Mouse (Mus musculus) Muller cell, postnatal 12 days (primary cell): ENCODE data around the gene Zfp408.

ENCODE experiments used
- DNase-seq: peaks from one replicate; pipeline ENCODE4 v3.0.0-alpha.2; 2015; ENCODE audit errors: inconsistent ontology term

Zfp408 gene

DNA sequence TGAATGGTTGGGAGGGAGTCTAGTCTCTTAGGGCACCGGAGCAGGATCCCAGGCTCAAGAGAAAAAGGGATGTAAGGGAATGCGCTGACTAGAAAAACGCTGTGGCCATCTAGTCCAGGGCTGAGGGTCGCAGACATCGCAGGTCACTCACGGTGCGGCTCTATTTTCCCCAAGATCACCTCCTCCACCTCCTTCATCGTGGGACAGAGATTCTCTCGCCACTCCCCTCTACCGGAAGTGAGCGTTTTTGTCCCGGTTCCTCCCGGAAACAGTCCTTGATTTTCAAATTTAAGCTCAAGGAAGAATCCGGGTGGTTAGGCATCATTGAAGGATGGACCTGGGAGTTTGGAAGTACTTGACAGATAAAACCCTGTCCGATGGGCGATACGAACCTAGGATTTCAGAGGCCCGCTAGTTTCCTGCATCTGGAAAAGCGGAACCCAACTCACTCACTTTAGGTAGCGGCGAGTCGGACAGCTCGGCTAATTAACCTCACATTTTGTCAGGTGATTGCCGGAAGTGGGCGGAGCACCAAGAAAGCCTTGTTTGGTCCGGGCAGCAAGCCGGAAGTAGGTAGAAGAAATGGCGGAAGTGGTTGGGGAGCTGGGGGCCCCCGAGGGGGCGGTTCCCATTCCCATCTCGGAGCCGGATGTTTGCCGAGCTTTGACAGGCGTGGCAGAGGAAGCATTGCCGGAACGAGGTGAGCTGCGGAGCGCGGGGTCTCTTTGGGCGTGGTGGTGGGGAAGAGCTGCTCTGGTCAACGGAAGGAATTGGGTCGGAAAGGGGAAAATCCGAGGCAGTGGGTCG, at the start of gene Zfp408, which contains the start of gene Arhgap1:
Gene Zfp408 (minus strand): TSS at position 239 of the 807 bp plus-strand sequence.
Gene Arhgap1 (plus strand): TSS at position 308 of the 807 bp plus-strand sequence.
- peak; percentile 98 for DNase-seq

DNA sequence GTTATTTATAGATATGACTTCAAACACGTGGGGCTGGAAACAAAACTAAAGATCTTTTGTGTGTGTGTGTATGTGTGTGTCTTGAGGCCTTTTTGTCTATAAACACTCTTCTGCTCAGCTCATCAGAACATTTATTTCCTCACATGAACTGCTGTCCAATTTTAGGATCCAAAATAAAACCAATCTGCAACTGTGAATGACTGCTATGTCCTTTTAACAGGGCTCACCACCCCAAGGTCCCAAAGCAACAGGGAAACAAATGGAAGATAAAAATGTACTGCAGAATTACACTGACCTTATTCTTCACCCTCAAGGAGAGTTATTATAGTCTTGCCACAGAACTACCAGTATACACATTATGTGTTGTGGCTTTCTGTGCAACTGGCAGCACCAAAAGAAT, 49.6 kb upstream of the Zfp408 start:
- no peak for DNase-seq

DNA sequence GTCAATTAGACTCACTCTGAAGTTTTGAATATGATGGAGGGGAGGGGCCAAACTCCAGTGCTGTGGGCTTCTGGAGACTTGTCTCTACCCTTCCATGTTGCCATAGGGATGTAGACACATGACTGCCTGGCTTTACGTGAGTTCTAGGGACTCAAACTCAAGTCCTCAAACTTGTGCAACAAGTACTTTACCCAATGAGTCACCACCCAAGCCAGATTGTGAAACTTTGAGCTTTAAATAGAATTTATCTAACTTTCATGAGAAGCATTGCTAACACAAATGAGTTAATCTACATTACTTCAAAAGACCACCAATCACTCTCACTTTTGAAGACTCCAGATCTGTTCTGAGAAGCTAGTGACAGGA, 46.6 kb upstream of the Zfp408 start:
- no peak for DNase-seq

DNA sequence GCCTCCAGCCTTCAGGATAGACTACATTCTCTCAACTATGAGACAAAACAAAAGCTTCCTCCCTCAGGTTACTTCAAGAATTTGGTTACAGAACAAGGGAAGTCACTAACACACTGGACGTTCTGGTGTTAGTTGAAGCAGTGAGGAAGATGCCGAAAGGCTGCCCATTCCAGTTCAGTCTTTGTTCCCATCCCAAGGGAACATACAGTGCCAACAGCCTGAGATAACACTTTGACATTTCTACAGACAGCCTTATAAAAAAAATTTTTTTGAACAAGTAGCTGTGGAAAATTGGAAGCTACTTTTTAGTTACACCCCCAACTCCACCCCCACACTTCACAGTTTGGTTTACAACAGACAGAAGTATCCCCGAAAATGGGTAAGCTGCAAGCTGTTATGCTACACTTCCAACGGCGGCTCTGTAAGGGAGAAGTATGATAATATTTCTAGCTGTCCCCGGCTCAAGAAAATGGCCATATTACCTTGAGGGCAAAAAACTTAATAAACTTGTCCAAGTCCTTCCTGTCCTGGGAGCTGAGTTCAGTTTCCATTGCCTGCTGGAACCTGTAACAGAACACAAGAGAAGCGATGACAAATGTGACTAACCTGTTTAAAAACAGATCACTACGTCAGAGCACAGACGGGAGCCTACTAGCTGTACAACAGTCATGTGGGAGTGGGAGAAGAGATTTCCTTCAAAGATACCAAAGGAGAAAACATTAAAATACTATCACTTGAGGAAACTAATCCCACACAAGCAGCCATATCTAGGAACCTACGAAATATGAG, 46.0 kb upstream of the Zfp408 start:
- DNase-seq: no peak

DNA sequence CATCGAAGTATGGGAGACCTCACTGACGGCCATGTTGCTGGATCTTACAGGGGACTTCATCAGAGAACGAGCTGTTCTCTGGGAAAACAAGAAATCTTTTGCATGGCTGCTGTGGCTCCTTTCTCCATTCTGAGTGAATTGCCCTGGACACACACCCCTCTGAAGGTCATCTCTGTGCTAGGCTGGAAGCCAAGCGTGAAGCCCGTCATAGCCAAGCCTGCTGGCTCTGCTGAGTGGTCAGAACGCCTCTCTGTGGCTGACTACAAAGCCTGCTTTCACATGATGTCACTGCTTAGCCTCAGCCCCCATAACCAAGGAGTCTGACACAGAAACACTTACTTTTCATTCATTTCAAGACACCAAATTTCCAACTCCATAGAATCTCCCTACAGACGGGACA, 39.9 kb upstream of the Zfp408 start:
- no peak for DNase-seq

DNA sequence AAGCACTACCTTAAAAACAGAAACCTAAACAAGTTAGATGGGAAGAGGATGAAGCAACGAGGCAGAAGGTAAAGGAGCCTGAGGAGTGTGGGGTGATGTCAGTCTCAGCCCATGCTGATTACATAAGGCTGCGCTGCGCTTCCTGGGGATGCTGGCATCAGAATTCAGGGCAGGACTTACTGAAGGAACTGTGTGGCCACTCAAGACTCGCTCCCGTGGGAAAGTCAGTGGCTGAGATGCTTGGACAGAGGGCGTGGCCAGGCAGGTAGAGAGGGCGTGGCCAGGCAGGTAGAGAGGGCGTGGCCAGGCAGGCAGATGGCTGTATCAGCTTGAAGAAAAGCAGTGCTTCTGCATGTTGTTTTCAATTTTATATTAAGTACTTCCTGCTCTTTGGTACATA, 34.3 kb upstream of the Zfp408 start:
- no peak for DNase-seq

DNA sequence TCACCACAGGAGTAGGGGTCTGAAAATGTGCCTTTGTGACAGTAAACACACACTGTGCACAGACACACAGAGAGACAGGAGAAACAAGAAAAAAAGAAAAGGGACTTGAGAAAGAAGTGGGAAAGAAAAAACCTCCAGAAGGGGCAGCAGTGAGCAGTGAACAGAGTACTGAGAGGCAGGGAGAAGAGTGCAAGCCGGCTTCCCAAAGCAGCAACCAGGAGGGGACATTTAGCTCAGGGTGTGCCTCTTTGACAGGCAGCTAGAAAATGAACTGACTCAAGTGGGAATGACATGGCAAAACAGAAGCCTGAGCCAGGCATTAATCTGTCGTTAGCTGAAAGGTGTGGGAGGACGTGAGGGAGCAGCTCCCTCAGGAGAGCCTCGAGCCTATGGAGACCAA, 33.3 kb upstream of the Zfp408 start:
- DNase-seq: peak; percentile 10

DNA sequence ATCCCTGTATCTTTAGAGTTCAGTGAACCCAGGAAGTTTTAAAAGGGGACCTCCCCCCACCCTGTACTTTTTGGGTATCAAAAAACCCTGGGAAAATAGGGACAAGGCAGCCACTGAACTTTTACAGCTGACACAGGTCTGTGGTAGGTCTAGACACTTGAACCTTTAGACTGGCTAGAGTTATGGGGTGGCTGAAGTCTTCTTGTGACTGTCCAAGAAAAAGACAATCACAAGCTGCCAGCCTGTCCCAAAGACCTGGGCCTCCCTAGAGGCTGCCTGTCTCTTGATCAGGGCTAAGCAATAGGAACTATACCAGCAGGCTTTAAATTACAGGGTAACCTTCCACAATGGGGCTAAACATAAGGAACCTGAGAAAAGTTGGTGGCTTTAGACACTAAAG, 27.4 kb upstream of the Zfp408 start:
- no peak for DNase-seq

DNA sequence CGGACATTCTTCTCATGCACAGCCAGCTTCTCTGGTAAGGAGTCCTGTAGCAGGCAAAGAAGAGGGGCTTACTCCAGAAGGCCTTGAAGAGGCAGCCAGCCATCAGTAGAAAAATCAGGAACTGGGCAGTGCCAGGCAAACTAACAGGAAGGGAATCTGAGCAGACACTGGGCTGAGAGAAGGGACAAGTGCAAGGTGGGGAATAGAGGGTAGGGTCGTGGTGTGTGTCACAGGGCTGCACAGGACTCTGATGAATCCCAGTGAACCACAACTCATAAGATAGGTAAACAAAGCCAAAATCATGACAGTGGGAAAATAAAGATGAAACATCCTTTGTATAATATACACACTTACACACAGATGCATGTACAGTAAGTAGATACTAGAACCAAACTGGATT, 26.8 kb upstream of the Zfp408 start:
- no peak for DNase-seq

DNA sequence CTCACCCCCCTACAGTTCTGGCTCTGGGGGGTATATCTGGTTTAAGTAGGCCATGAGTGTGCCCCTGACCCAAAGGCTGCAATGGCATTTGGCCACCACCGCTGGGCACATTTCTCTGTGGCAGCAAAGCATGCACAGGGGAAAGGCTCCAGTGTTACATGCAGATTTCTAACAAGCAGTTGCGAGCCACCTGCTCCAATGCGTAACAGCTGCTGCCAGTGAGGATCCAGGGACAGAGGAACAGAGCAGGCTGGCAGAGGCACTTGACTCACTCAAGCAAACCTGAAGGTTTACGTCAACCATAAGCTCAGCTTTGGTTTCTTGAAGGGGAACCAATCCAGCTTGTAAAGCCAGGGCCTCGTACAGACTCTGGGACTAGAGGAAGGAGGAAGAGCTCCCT, 25.3 kb upstream of the Zfp408 start:
- DNase-seq: no peak

DNA sequence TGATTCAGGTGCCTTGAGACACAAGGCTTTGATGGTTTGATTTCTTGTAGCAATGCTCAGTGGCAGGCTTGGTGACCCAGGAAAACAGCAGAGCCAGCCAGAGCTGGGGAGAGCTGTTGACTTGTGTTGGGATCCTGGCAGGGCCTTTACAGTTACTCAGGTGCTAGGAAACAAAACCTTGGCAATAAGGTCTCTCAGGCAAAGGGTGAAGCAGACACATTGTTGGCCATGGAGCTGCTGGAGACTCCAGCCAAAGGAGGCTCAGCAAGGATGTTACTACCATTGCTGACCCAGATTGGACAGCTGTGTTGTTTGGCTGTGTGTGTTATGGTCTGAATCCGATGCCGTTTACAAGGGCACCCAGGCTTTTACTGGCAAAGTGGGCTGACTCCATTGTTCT, 24.0 kb upstream of the Zfp408 start:
- no peak for DNase-seq

DNA sequence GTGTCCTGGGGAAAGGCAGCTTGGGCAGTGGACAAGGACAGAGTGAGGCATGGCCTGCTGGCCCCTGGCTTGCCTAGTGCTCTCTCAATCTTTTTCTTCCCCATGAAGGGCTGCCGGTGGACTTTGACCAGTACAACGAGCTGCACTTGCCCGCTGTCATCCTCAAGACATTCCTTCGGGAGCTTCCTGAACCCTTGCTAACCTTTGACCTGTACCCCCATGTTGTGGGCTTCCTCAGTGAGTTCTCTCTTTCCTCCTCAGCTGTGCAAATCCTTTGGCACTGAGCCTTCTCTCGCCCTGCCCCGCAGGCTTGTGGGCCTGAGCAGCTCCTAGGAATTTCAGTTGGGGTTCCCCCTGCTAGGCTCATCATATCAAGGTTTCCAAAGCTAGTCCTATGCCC, 20.4 kb upstream of the Zfp408 start:
- DNase-seq: no peak

DNA sequence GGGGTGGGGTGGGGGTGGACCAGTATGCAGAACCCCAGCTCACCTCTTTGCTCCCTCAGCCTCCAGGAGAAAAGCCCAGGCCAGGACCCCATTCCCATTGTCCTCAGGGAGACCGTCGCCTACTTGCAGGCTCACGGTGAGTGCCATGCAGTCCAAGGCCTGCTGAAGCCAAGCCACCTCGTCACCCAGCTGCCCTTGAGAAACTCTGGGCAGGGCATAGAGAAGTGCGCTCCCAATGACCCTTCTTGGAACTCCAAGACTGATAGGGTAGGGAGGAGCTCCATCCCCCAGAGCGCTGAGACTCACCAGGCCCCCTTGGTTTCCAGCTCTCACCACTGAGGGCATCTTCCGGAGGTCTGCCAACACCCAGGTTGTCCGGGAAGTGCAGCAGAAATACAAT, 19.7 kb upstream of the Zfp408 start:
- DNase-seq: no peak

DNA sequence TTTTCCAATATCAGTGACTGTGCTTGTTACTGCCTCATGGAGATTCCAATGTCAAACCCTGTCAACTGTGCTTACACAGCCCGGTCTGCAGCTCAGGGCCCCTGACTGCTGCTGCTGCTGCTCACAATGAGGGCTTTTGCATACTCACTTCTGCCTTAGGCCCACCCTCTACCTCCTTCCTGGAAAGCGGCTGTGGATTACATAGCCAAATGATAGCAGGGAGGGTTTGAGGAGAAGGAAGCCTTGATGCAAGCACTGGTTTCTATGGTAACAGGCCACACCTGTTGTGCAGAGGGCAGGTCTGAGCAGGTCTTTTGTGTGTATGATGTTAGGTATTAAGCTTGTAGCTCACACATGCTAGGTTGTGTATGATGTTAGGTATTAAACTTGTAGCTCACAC, 18.2 kb upstream of the Zfp408 start:
- DNase-seq: no peak

DNA sequence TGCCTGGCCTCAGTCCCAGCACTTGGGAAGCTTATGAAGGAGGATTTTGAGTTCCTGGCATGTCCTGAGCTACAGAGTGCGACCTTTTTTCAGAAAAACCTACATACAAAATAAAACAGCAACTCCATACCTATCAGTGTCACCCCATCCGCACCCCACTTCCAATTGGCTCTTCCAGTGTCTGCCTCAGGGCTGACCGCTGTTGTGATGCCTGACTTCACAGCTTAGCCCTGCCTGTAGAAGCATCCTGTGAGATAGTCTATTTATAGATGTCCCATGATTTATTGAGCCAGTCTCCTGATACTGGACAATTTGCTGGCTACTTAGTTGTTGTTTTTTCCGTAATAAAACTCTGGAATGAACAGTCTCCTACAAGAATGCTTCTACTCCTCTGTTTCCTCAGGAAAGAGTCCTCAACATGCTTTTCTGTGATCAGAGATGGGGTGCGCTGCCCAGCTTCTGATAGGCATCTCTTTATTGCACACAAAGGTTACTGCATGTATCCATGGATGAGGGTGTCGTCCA, 16.9 kb upstream of the Zfp408 start:
- DNase-seq: no peak

DNA sequence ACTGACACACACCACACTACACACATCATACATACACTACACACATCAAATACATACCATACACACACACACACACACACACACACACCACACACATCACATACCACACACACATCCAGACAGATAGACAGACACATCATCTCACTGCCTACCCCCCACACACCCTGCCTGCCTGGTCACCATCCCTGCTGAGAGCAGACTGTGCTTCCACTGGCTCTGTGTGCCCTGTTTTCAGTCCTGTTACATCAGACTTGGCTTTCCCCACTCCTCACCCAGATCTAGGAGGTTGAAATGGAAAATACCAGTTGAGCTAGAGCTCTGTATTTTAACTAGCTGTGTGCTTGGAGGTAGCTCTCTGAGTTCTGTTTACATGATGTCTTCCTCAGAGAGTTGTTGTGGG, 15.2 kb upstream of the Zfp408 start:
- no peak for DNase-seq

DNA sequence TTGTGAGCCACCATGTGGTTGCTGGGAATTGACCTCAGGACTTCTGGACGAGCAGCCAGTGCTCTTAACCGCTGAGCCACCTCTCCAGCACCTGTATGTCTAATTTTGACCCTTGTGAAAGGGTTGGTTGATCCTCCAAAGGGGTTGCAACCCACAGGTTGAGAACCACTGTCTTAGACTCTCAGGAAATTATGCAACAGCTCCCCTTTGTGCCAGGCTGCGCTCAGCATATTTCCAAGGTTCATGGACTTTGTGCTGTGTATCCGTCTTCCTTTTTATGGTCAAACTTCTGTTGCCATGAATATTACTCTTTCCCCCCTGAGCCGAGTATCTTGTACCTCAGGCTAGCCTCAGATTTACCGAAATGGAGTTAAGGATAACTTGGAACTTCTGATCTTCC, 11.4 kb upstream of the Zfp408 start:
- no peak for DNase-seq

DNA sequence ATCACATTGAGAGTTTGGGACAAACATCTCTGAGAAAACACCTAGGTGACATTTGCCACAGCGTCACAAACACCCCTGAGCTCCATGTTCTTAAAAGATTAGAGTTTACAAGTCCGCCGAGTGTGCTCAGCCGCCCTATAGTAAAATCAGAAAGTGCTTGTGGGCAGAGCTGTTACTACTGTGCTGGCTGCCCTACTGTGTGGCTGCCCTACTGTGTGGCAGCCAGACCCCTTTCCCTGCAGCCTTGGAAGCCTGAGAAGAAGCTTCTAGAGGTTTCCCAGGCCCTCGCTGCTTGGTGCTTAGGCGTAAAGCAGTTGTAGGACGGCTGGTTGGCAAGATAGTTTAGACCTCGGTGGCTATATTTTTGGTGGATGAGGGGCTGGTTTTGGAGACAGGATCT, 10.1 kb upstream of the Zfp408 start:
- no peak for DNase-seq

DNA sequence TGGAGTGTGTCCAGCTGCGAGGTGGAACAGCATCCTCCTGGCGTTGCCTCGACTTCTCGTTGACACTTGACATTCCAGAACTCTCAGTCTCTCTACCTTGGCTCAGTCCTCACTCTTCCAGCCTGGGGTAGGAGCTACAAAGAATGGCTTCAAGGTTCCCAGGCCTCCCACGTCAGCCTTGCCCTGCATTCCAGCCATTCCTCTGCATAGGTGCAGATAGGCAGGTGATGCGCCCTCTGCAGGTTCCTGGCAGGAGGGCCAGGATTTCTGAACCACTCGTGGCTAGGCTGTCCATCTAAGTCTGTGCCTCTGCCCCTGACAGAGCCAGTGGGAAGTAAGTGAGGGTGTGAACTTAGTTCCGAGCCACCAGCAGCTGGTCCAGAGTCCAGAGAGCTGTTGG, 7.2 kb upstream of the Zfp408 start:
- no peak for DNase-seq

DNA sequence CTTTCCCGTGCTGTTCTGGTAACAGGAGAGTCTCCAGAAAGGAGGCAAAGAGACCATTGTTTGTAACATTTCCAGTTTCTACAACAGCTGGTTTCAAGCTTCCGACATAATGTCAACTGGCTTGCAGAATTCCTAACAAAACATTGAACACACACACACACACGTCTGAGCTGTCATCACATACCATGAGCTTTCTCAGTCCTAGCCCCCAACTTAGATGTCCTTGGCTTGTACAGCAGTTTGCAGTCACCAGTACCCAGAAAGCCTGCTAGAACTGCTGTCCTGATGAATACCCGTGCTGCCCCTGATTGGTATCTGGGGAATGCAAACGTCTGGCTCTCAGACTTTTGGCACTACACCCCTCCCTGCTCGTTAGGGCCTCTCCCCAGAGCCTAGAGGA, 6.2 kb upstream of the Zfp408 start:
- DNase-seq: peak; percentile 40

DNA sequence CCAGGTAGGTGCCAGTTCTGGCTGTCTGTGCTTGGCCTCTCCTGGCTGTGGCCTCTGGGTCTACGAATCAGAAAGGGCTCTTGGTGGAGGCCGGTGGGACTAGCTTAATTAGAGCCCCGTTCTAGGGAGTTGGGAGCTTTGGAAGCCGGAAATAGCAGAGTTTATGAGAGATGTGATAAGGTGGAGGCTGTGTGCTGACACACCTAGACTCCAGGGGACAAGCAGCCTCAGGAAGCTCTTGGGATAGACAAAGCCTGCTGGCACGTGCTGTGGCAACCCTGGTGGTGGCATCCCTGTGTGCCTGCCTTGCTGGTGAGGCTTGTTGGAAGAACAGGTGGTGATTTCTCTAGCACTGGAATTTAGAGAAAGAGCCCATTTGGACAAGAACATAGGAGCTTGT, 5.8 kb upstream of the Zfp408 start:
- DNase-seq: no peak

DNA sequence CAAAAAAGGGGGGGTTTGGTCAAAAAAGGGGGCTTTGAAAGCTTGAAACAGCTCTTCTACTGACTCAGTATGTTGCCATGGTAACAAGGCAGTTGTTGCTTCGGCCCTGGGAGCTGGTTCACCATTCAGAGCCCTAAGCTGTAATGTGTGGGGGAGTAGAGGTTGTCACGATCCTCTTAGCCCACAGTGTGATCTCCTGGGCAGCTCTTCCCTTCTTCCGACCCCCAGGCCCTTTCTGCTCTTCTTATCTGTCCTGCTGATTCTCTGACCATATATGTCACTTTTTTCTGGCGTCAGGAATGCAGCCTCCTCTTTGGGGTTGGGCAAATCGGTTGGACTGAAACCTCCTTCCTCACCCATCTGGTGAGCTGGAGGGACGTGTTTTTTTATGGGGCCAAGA, 3.3 kb upstream of the Zfp408 start:
- peak; percentile 37 for DNase-seq
